ENCODE assay signal across 8 mouse cellular contexts in genomic region chr10:86610027-86610426, GRCm38 (mm10).
A peak's percentile ranks its signal among the peaks of the same experiment; 100 is the strongest.
DNase-seq lines count a peak whose midpoint lies in the region; ATAC-seq and TF ChIP-seq lines count a peak whose summit lies in the region.
"Not testable (repeated sequence)": the region's sequence is repeated elsewhere in the genome, so short reads cannot be mapped to it uniquely, and the experiment has no call there.

No protein-coding gene starts in this region.

- not testable (repeated sequence) for H3K4me2 ChIP-seq in CH12.LX (ENCODE audit: insufficient read depth, low read depth, poor library complexity, severe bottlenecking); liver, postnatal 0 days (ENCODE audit: low read depth, low read length); midbrain, postnatal 0 days (ENCODE audit: low read depth, low read length, poor library complexity, severe bottlenecking); stomach, postnatal 0 days (replicated peaks; ENCODE audit: low read depth)

- not testable (repeated sequence) for TF ChIP-seq POLR2A in CH12.LX (IDR thresholded peaks at IDR 0.05; ENCODE audit: low read depth, low read length); kidney, adult 2 months (IDR thresholded peaks at IDR 0.05; ENCODE audit: low read depth, low read length)

- not testable (repeated sequence) for TF ChIP-seq EP300 in CH12.LX (IDR thresholded peaks at IDR 0.05; ENCODE audit: low read length); liver, postnatal 0 days (IDR thresholded peaks at IDR 0.05; ENCODE audit: low read depth); stomach, postnatal 0 days (optimal IDR thresholded peaks at IDR 0.05)

- intact Hi-C loops in gastrocnemius, adult 2 months (cut with DNase I) = not testable (repeated sequence)

- not testable (repeated sequence) for H3K36me3 ChIP-seq in CH12.LX (replicated peaks in 1 of 2; ENCODE audit: control insufficient read depth in 1 of 2, insufficient read depth in 1 of 2, low read length in 1 of 2); kidney, adult 2 months (ENCODE audit: control insufficient read depth, insufficient read depth, low read length); liver, postnatal 0 days (replicated peaks; ENCODE audit: insufficient read depth, low read length); midbrain, postnatal 0 days (ENCODE audit: insufficient read depth, low read length); stomach, postnatal 0 days (ENCODE audit: control insufficient read depth, insufficient read depth, low read length)

- not testable (repeated sequence) for H3K27me3 ChIP-seq in CH12.LX (replicated peaks); kidney, adult 2 months (replicated peaks; ENCODE audit: control insufficient read depth, insufficient read depth, low read length); liver, postnatal 0 days (ENCODE audit: insufficient read depth, low read length); midbrain, postnatal 0 days (ENCODE audit: insufficient read depth, low read length); stomach, postnatal 0 days (ENCODE audit: control insufficient read depth, insufficient read depth, low read length)

- not testable (repeated sequence) for H3K27ac ChIP-seq in CH12.LX (ENCODE audit: insufficient read depth, low read depth); gastrocnemius, adult 2 months; kidney, adult 2 months (ENCODE audit: insufficient read depth, low read depth, low read length); liver, postnatal 0 days (ENCODE audit: low read depth); midbrain, postnatal 0 days (ENCODE audit: low read depth, low read length); stomach, postnatal 0 days (replicated peaks)

- DNase-seq in CH12.LX (ENCODE audit: extremely low read depth) = peak; percentile 8
- peak; percentile 2 for DNase-seq in adrenal gland, postnatal 25 days
- not testable (repeated sequence) for DNase-seq in gastrocnemius, adult 2 months; liver, postnatal 0 days
- peak; percentile 9 for DNase-seq in kidney, adult 2 months
- peak; percentile 5 to 15 for DNase-seq in kidney, postnatal 4 days
- peak; percentile 11 for DNase-seq in midbrain, postnatal 0 days (ENCODE audit: low spot score)
- DNase-seq in stomach, postnatal 0 days (ENCODE audit: low spot score) = peak; percentile 14

- peak in 1 of 2 experiments; percentile 62; a peak in 2 of 4 replicates for TF ChIP-seq CTCF in CH12.LX (conservative IDR thresholded peaks at IDR 0.05 in 1 of 2, IDR thresholded peaks at IDR 0.05 in 1 of 2; ENCODE audit: low read depth in 2 of 2, low read length in 2 of 2)
- peak; percentile 14; the same call in 1 of the 2 replicates for TF ChIP-seq CTCF in gastrocnemius, adult 2 months (IDR thresholded peaks at IDR 0.05)
- TF ChIP-seq CTCF in kidney, adult 2 months (conservative IDR thresholded peaks at IDR 0.05; ENCODE audit: insufficient read depth, insufficient read length, low read depth, low read length) = peak; percentile 42; the same call in 1 of the 2 replicates
- TF ChIP-seq CTCF in liver, postnatal 0 days (IDR thresholded peaks at IDR 0.05; ENCODE audit: low read depth) = peak; percentile 45
- peak; percentile 62 for TF ChIP-seq CTCF in midbrain, postnatal 0 days (IDR thresholded peaks at IDR 0.05)
- peak; percentile 61 for TF ChIP-seq CTCF in stomach, postnatal 0 days (IDR thresholded peaks at IDR 0.05; ENCODE audit: low read depth)

- not testable (repeated sequence) for H3K9me3 ChIP-seq in CH12.LX (replicated peaks; ENCODE audit: low read length); liver, postnatal 0 days (ENCODE audit: low read length); midbrain, postnatal 0 days (ENCODE audit: low read length); stomach, postnatal 0 days (ENCODE audit: control insufficient read depth, low read length)

- peaks cover 5 to 15% of the 10 kb centered on the region in 2 experiments; a peak in 3 of 4 replicates for H3K4me1 ChIP-seq in CH12.LX (ENCODE audit: control insufficient read depth in 1 of 2, insufficient read depth in 2 of 2)
- H3K4me1 ChIP-seq in kidney, adult 2 months (ENCODE audit: control insufficient read depth, insufficient read depth, low read length); liver, postnatal 0 days (ENCODE audit: insufficient read depth); midbrain, postnatal 0 days (ENCODE audit: insufficient read depth, low read length); stomach, postnatal 0 days (replicated peaks; ENCODE audit: control insufficient read depth, insufficient read depth): not testable (repeated sequence)

- not testable (repeated sequence) for H3K79me2 ChIP-seq in CH12.LX (replicated peaks; ENCODE audit: control insufficient read depth, extremely low read depth, insufficient read depth, poor library complexity, severe bottlenecking)

- dilution Hi-C loops in CH12.LX (cut with MboI; ENCODE audit: extremely low pct_ligation_motif_present, extremely low pct_unique_long_range_greater_than_20kb, low sequenced_read_pairs) = not testable (repeated sequence)

- WGBS in kidney, adult 2 months = 68% methylated on average over 2 of the region's 2 CpGs
- 35% methylated on average over 2 of the region's 2 CpGs for WGBS in liver, postnatal 0 days (ENCODE audit: insufficient replicate concordance)
- WGBS in midbrain, postnatal 0 days = 64% methylated on average over 2 of the region's 2 CpGs
- WGBS in stomach, postnatal 0 days = 66% methylated on average over 2 of the region's 2 CpGs

- not testable (repeated sequence) for H3K9ac ChIP-seq in CH12.LX (ENCODE audit: insufficient read depth, low read depth); liver, postnatal 0 days (replicated peaks); midbrain, postnatal 0 days (replicated peaks; ENCODE audit: low read length, poor library complexity, severe bottlenecking); stomach, postnatal 0 days (ENCODE audit: low read length)

- not testable (repeated sequence) for H3K4me3 ChIP-seq in CH12.LX (replicated peaks in 1 of 3; ENCODE audit: low read depth in 2 of 3, low read length in 2 of 3, poor library complexity in 1 of 3); gastrocnemius, adult 2 months; kidney, adult 2 months (ENCODE audit: insufficient read depth, low read depth, low read length); liver, postnatal 0 days (ENCODE audit: low read depth, low read length); midbrain, postnatal 0 days (ENCODE audit: low read depth, low read length); stomach, postnatal 0 days (ENCODE audit: low read depth, low read length)

- TF ChIP-seq RAD21 in CH12.LX (IDR thresholded peaks at IDR 0.05; ENCODE audit: low read depth, low read length) = peak; percentile 47

- in situ Hi-C loops in CH12.LX (cut with MboI; ENCODE audit: low pct_ligation_motif_present, low pct_unique_long_range_greater_than_20kb, low sequenced_read_pairs) = not testable (repeated sequence)

- ATAC-seq in liver, postnatal 0 days; midbrain, postnatal 0 days (ENCODE audit: low FRiP score); stomach, postnatal 0 days (ENCODE audit: low FRiP score, low TSS enrichment): not testable (repeated sequence)

TF ChIP-seq in CH12.LX, 34 proteins besides CTCF, POLR2A, EP300 and RAD21:
- TF ChIP-seq SMC3 (IDR thresholded peaks at IDR 0.05; ENCODE audit: low read depth, low read length) = peak; percentile 51
